Mouse (Mus musculus) spleen, adult 2 months (tissue): Measurements from ENCODE around the gene Dynll2. TPM values are rescaled to one million over a fixed set of nuclear protein-coding genes. Genes with fewer than 3 reads are reported as not detected.

ENCODE experiments used
- DNase-seq, 2 experiments: peaks; one replicate each; pipeline versions ENCODE4 v3.0.0 to v3.0.0-alpha.2; 2012 to 2021; ENCODE audit warnings: low spot score in 2 of 2, low read depth in 1 of 2
- H3K27ac ChIP-seq: fragments of 200-500 bp; 2 replicates; pipeline ENCODE4 v1.5.1; 2012; ENCODE audit warnings: low read length, inconsistent platforms; ENCODE audit not compliant: insufficient read depth
- H3K27me3 ChIP-seq: fragments of 200-500 bp; 2 replicates; pipeline ENCODE4 v1.6.1; 2012; ENCODE audit warnings: mild to moderate bottlenecking, moderate library complexity, low read length, inconsistent platforms; ENCODE audit not compliant: control insufficient read depth, insufficient read depth
- H3K36me3 ChIP-seq: fragments of 200-500 bp; 2 replicates; pipeline ENCODE4 v1.6.1; 2012; ENCODE audit warnings: mild to moderate bottlenecking, low read length, inconsistent platforms; ENCODE audit not compliant: control insufficient read depth, insufficient read depth
- H3K4me1 ChIP-seq: fragments of 200-500 bp; 2 replicates; pipeline ENCODE4 v1.6.1; 2011; ENCODE audit warnings: inconsistent platforms; ENCODE audit not compliant: control insufficient read depth, insufficient read depth, insufficient read length
- H3K4me3 ChIP-seq: fragments of 200-500 bp; 2 replicates; pipeline ENCODE4 v1.5.1; 2011; ENCODE audit warnings: mild to moderate bottlenecking, inconsistent platforms; ENCODE audit not compliant: insufficient read depth, insufficient read length; ENCODE audit errors: extremely low read depth
- CTCF ChIP-seq: fragments of 200-500 bp; IDR thresholded peaks from 2 replicates; pipeline ENCODE4 v1.5.1; 2011; ENCODE audit warnings: mild to moderate bottlenecking, inconsistent platforms; ENCODE audit not compliant: insufficient read depth, insufficient read length, insufficient replicate concordance; ENCODE audit errors: extremely low read depth
- POLR2A ChIP-seq: fragments of 200-500 bp; IDR thresholded peaks from 2 replicates; pipeline ENCODE4 v1.6.1; 2011; ENCODE audit warnings: low read depth, low read length, inconsistent platforms
- WGBS: fragments of 180-500 bp; shearing (Covaris S2); methylation state at CpG from one replicate; pipeline ENCODE4 v1.1.7; 2018; 5-methylcytosine and 5-hydroxymethylcytosine counted together
- polyA plus RNA-seq: library from polyadenylated mRNA; depleted of rRNA; stranded (reverse); fragments of >200 nt; gene quantifications from 2 replicates; pipeline ENCODE4 v1.2.3, GENCODE M21; 2012; rRNA removed

Dynll2 gene
- polyA plus RNA-seq, 1 experiment: 28.6 TPM

DNA sequence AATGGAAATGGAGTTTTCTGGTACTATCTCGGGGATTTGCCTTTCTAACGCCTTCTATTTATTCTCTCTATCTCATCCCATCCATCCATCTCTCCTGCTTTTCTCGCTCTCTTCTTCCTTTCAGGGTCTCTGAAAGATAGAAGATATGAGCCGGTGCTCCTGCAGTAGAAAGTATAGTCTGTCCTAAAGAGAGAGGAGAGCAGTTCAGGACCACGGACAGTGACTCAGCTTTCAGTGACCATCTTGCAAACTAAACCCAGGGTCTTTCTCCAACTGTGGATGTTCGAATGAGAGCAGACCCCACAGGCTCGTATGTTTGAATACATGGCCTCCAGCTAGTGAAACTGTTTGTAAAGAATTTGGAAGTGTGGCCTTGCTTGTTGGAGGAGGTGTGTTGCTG lies 30.3 kb downstream of the Dynll2 start:
- H3K27ac ChIP-seq: no peak overlapping the region
- H3K27me3 ChIP-seq: no peaks in the 10 kb centered on the region
- H3K4me3 ChIP-seq: no peak overlapping the region
- H3K4me1 ChIP-seq: no peaks in the 10 kb centered on the region
- no peak for DNase-seq
- H3K36me3 ChIP-seq: no peaks in the 10 kb centered on the region
- TF ChIP-seq POLR2A (no peak), CTCF (no peak)
- WGBS: 41% methylated on average over 7 of the region's 7 CpGs

DNA sequence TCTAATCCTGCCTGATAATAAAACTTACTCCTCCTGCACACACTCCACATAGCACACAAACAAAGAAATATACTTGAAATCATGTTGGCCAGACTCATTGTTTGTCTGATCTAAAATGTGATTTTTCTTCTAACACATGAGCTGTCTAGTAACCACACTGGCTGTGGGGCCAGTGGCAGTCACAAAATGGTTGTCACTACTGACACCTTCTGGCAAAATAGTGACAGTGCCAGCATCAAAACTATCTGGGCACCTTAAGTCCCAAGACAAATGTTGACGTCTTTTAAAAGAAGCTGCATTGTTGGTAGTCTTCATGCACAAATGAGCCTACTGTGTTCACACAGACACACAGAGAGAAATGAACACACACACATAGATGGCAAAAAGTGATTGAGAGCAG lies 32.2 kb downstream of the Dynll2 start:
- peak in 1 of 2 experiments; percentile 23 for DNase-seq
- H3K27me3 ChIP-seq: no peaks in the 10 kb centered on the region
- TF ChIP-seq CTCF (peak; percentile 7; the same call in 1 of the 2 replicates), POLR2A (no peak)
- no peaks in the 10 kb centered on the region for H3K36me3 ChIP-seq
- H3K4me3 ChIP-seq: no peak overlapping the region
- H3K27ac ChIP-seq: no peak overlapping the region
- no peaks in the 10 kb centered on the region for H3K4me1 ChIP-seq
- 5% methylated on average over 1 of the region's 1 CpGs for WGBS

DNA sequence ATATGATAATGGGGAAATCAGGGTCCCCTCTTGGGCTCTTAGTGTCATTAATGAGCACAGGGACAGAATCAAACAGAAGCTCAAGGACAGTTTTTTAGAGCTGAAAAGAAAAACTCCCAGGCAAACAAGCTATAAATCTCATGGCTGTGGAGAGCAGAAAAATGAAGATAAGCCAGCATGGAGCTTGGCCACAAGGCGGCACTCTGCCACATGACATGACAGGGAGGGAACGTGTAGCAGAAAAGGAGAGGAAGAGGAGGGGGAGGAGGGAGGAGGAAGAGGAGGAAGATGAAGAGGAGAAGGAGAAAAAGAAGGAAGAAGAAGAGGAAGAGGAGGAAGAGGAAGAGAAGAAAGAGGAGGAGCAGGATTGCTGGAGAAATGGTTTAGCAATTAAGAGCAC lies 37.3 kb downstream of the Dynll2 start:
- no peak overlapping the region for H3K27ac ChIP-seq
- no peak overlapping the region for H3K4me3 ChIP-seq
- H3K4me1 ChIP-seq: no peaks in the 10 kb centered on the region
- DNase-seq: no peak
- H3K36me3 ChIP-seq: no peaks in the 10 kb centered on the region
- WGBS: 10% methylated on average over 2 of the region's 2 CpGs
- TF ChIP-seq POLR2A (no peak), CTCF (peak; percentile 25; the same call in 1 of the 2 replicates)
- no peaks in the 10 kb centered on the region for H3K27me3 ChIP-seq

DNA sequence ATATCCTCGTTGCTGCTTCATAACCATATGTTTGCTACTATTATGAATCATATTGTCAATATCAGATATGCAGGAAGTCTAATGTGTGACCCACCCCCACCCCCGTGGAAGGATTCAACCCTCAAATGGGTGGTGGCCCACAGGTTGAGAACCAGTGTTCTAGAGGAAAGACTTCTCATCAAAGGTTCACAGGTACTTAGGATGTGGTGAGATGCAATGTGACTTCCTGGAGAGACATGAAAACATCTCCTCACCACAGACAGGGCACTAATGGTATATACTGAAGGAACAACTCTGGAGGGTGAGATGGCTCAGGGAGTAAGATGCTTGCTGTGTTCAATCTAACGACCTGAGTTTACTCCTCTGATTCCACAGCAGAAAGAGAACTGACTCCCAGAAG lies 51.9 kb downstream of the Dynll2 start:
- no peaks in the 10 kb centered on the region; the same call in 1 of the 2 replicates for H3K27me3 ChIP-seq
- H3K36me3 ChIP-seq: no peaks in the 10 kb centered on the region
- WGBS: 56% methylated on average over 3 of the region's 3 CpGs
- H3K4me1 ChIP-seq: no peaks in the 10 kb centered on the region; the same call in none of the 2 replicates
- TF ChIP-seq POLR2A (no peak), CTCF (no peak)
- peak overlapping the region; percentile 82 for H3K27ac ChIP-seq
- DNase-seq: peak in 1 of 2 experiments; percentile 43
- H3K4me3 ChIP-seq: no peak overlapping the region

DNA sequence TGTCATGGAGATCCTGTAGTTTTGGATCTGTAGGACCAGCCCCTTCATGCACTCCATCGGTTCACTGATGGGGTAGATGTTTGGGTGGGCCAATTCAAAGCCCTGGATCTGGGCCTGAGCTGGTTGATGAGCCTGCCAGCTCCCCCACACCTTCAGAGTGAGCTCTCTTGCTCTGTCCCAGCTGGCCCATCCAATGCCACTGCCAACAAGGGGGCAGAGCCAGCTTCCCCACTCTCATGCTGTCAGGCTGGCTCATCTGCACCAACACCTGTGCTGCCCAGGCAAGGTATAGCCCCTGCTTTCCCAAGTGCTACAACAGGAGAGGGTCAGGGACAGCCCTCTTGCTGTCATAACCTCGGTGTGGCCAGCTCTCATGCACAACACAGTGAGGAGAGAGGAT lies 53.6 kb downstream of the Dynll2 start:
- no peaks in the 10 kb centered on the region for H3K36me3 ChIP-seq
- H3K4me1 ChIP-seq: no peaks in the 10 kb centered on the region; the same call in none of the 2 replicates
- WGBS: 63% methylated on average over 2 of the region's 2 CpGs
- no peak overlapping the region for H3K27ac ChIP-seq
- H3K4me3 ChIP-seq: no peak overlapping the region
- no peak for DNase-seq
- TF ChIP-seq CTCF: no peak
- H3K27me3 ChIP-seq: no peaks in the 10 kb centered on the region

DNA sequence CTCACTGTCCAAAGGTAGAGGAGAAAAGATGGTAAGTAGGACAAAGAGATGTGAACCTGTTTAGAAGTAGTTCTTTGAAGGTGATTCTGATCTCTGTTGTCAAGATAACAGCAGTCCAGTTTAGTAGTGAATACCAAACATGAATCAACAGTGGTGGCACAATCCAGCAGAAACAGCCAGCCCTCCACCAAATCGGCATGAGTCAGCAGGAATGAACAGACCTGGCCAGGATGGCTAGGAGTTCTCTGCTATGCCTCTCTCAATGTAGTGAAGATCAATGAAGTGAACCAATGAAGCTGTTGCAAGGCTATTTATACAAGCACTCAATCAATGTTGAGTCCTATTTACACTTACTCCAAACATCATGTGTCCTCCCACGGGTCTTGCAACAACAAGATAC lies 57.0 kb downstream of the Dynll2 start:
- 90% methylated on average over 2 of the region's 2 CpGs for WGBS
- H3K27ac ChIP-seq: no peak overlapping the region
- TF ChIP-seq CTCF: no peak
- no peak for TF ChIP-seq POLR2A
- DNase-seq: no peak
- H3K27me3 ChIP-seq: no peaks in the 10 kb centered on the region
- H3K36me3 ChIP-seq: no peaks in the 10 kb centered on the region
- H3K4me1 ChIP-seq: no peaks in the 10 kb centered on the region
- no peak overlapping the region for H3K4me3 ChIP-seq

Other genes starting within 250 kb of the Dynll2 start
- gene Supt4a, start 250.0 kb downstream of the Dynll2 start, polyA plus RNA-seq: 59.1 and 62.2 TPM in 2 replicates
- 6.1 and 6.2 TPM in 2 replicates for gene Tspoap1, start 227.0 kb downstream of the Dynll2 start, polyA plus RNA-seq
- 21.9 and 28.7 TPM in 2 replicates for gene Mpo, start 194.0 kb downstream of the Dynll2 start, polyA plus RNA-seq
- 0.02 and 0.09 TPM in 2 replicates for gene Lpo, start 159.2 kb downstream of the Dynll2 start, polyA plus RNA-seq
- gene Mks1, start 134.3 kb downstream of the Dynll2 start, polyA plus RNA-seq: 12.6 and 13.3 TPM in 2 replicates
- gene Epx, start 112.0 kb downstream of the Dynll2 start, polyA plus RNA-seq: 2.5 and 12.7 TPM in 2 replicates
- not detected in 2 replicates for gene Olfr462, start 95.3 kb downstream of the Dynll2 start, polyA plus RNA-seq
- gene Olfr463, start 90.1 kb downstream of the Dynll2 start, polyA plus RNA-seq: not detected in 2 replicates
- gene Olfr464, start 66.6 kb downstream of the Dynll2 start, polyA plus RNA-seq: not detected in 2 replicates
- 106 and 133 TPM in 2 replicates for gene Srsf1, start 59.8 kb upstream of the Dynll2 start, polyA plus RNA-seq
- 14.2 and 15.5 TPM in 2 replicates for gene Vezf1, start 80.7 kb upstream of the Dynll2 start, polyA plus RNA-seq
- 10.7 and 12.1 TPM in 2 replicates for gene Cuedc1, start 110.5 kb upstream of the Dynll2 start, polyA plus RNA-seq
- gene Mrps23, start 216.9 kb upstream of the Dynll2 start, polyA plus RNA-seq: 23.1 and 30.0 TPM in 2 replicates